Mouse (Mus musculus): ENCODE results near the gene Il2ra.

Gene Il2ra

GRCm38 (mm10) chr2:11653330-11653729 is 10.7 kb downstream of the Il2ra start:
- no peak for DNase-seq (ENCODE audit: low spot score in 2 of 2)

GRCm38 (mm10) chr2:11653780-11654179 is 11.2 kb downstream of the Il2ra start:
- DNase-seq (ENCODE audit: low spot score in 2 of 2) = no peak

GRCm38 (mm10) chr2:11654990-11655931 is 12.7 kb downstream of the Il2ra start:
- DNase-seq (ENCODE audit: low spot score in 2 of 2) = peak in 1 of 2 experiments; percentile 43

GRCm38 (mm10) chr2:11657581-11657980 is 15.0 kb downstream of the Il2ra start:
- DNase-seq (ENCODE audit: low spot score in 2 of 2) = no peak

- no peak for DNase-seq (ENCODE audit: low spot score in 2 of 2)
Measured at GRCm38 (mm10) chr2:11659263-11659662, 16.7 kb downstream of the Il2ra start.

GRCm38 (mm10) chr2:11662143-11662906 is 19.7 kb downstream of the Il2ra start:
- DNase-seq (ENCODE audit: low spot score in 2 of 2) = no peak

- no peak for DNase-seq (ENCODE audit: low spot score in 2 of 2)
Measured at GRCm38 (mm10) chr2:11662907-11663230, 20.3 kb downstream of the Il2ra start.

- peak; percentile 47 to 92 for DNase-seq (ENCODE audit: low spot score in 2 of 2)
Measured at GRCm38 (mm10) chr2:11663961-11664360, 21.4 kb downstream of the Il2ra start.

GRCm38 (mm10) chr2:11664367-11664766 is 21.8 kb downstream of the Il2ra start:
- no peak for DNase-seq (ENCODE audit: low spot score in 2 of 2)

GRCm38 (mm10) chr2:11664806-11665205 is 22.2 kb downstream of the Il2ra start:
- DNase-seq (ENCODE audit: low spot score in 2 of 2) = no peak

- no peak for DNase-seq (ENCODE audit: low spot score in 2 of 2)
Measured at GRCm38 (mm10) chr2:11665326-11665725, 22.7 kb downstream of the Il2ra start.

GRCm38 (mm10) chr2:11672144-11672543 is 29.5 kb downstream of the Il2ra start:
- no peak for DNase-seq (ENCODE audit: low spot score in 2 of 2)

GRCm38 (mm10) chr2:11679626-11680025 is 37.0 kb downstream of the Il2ra start:
- no peak for DNase-seq (ENCODE audit: low spot score in 2 of 2)

GRCm38 (mm10) chr2:11682712-11683111 is 40.1 kb downstream of the Il2ra start:
- no peak for DNase-seq (ENCODE audit: low spot score in 2 of 2)

- DNase-seq (ENCODE audit: low spot score in 2 of 2) = no peak
Measured at GRCm38 (mm10) chr2:11686512-11686911, 43.9 kb downstream of the Il2ra start.

- DNase-seq (ENCODE audit: low spot score in 2 of 2) = peak in 1 of 2 experiments; percentile 31
Measured at GRCm38 (mm10) chr2:11687436-11687835, 44.8 kb downstream of the Il2ra start.

GRCm38 (mm10) chr2:11690201-11690890 is 47.7 kb downstream of the Il2ra start:
- no peak for DNase-seq (ENCODE audit: low spot score in 2 of 2)

GRCm38 (mm10) chr2:11693352-11693751 is 50.7 kb downstream of the Il2ra start:
- no peak for DNase-seq (ENCODE audit: low spot score in 2 of 2)

GRCm38 (mm10) chr2:11694104-11694503 is 51.5 kb downstream of the Il2ra start:
- DNase-seq (ENCODE audit: low spot score in 2 of 2) = no peak

GRCm38 (mm10) chr2:11695867-11696266 is 53.3 kb downstream of the Il2ra start:
- no peak for DNase-seq (ENCODE audit: low spot score in 2 of 2)

GRCm38 (mm10) chr2:11698994-11699393 is 56.4 kb downstream of the Il2ra start:
- no peak for DNase-seq (ENCODE audit: low spot score in 2 of 2)

- no peak for DNase-seq (ENCODE audit: low spot score in 2 of 2)
Measured at GRCm38 (mm10) chr2:11699905-11700304, 57.3 kb downstream of the Il2ra start.
